Mouse (Mus musculus) frontal cortex, adult 2 months (tissue): ENCODE measurements around the gene Nav1. TPM values are rescaled to one million over a fixed set of nuclear protein-coding genes. Genes with fewer than 3 reads are reported as not detected.
A peak's percentile ranks its signal among the peaks of the same experiment; 100 is the strongest.

Source experiments
- DNase-seq, 2 experiments: peaks; one replicate each; pipeline ENCODE4 v3.0.0; 2022; ENCODE audit warnings: low spot score in 1 of 2; ENCODE audit errors: extremely low spot score in 1 of 2
- polyA plus RNA-seq: library from polyadenylated mRNA; depleted of rRNA; stranded (reverse); fragments of >200 nt; gene quantifications from 2 replicates; pipeline ENCODE4 v1.2.3, GENCODE M21; 2012

Nav1 gene
- polyA plus RNA-seq, 1 experiment: 61.9 TPM

GRCm38 (mm10) chr1:135619130-135619529 is 12.0 kb upstream of the Nav1 start:
- DNase-seq: no peak

- no peak for DNase-seq
These were observed 10.2 kb upstream of the Nav1 start for GRCm38 (mm10) chr1:135617344-135617743.

GRCm38 (mm10) chr1:135615715-135616641 is 8.9 kb upstream of the Nav1 start:
- peak; percentile 43 to 70 for DNase-seq

GRCm38 (mm10) chr1:135609621-135610020 is 2.5 kb upstream of the Nav1 start:
- no peak for DNase-seq

GRCm38 (mm10) chr1:135606355-135607015 is 610 bp downstream of the Nav1 start:
- no peak for DNase-seq

GRCm38 (mm10) chr1:135605530-135605929 is 1.6 kb downstream of the Nav1 start:
- peak in 1 of 2 experiments; percentile 38 for DNase-seq

GRCm38 (mm10) chr1:135604361-135605052 is 2.6 kb downstream of the Nav1 start:
- no peak for DNase-seq

- DNase-seq: no peak
These were observed 3.8 kb downstream of the Nav1 start for GRCm38 (mm10) chr1:135603121-135603870.

- no peak for DNase-seq
These were observed 6.8 kb downstream of the Nav1 start for GRCm38 (mm10) chr1:135600023-135601005.

- DNase-seq: no peak
These were observed 8.7 kb downstream of the Nav1 start for GRCm38 (mm10) chr1:135598251-135598879.

- DNase-seq: no peak
These were observed 12.7 kb downstream of the Nav1 start for GRCm38 (mm10) chr1:135594279-135594903.

- DNase-seq: no peak
These were observed 13.4 kb downstream of the Nav1 start for GRCm38 (mm10) chr1:135593560-135594278.

GRCm38 (mm10) chr1:135590776-135591175 is 16.3 kb downstream of the Nav1 start:
- no peak for DNase-seq

GRCm38 (mm10) chr1:135588973-135589372 is 18.1 kb downstream of the Nav1 start:
- DNase-seq: no peak

- no peak for DNase-seq
These were observed 20.2 kb downstream of the Nav1 start for GRCm38 (mm10) chr1:135586903-135587302.

GRCm38 (mm10) chr1:135585573-135585972 is 21.5 kb downstream of the Nav1 start:
- DNase-seq: peak in 1 of 2 experiments; percentile 72
